Mouse (Mus musculus): Measurements from ENCODE around the gene Cpt1a.

Cpt1a gene

DNA sequence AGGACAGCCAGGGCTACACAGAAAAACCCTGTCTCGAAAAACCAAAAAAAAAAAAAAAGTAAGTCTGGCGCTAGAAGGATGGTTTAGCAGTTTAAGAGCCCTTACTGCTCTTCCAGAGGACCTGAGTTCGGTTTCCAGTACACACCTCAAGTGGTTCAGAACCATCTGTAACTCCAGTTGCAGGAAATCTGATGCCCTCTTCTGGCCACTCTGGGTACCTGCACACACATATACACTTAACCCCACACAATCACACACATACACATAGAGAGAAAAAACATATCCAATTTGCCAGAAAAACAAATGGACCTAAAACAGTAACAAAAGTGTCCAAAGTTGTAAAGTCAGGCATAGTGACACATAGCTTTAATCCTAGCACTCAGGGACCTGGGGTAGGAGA, 43.0 kb downstream of the Cpt1a start:
- DNase-seq (ENCODE audit: low read depth) = peak; percentile 29

- peak; percentile 24 for DNase-seq (ENCODE audit: low read depth)
Measured at GRCm38 (mm10) chr19:3368276-3368675, 46.1 kb downstream of the Cpt1a start.

DNA sequence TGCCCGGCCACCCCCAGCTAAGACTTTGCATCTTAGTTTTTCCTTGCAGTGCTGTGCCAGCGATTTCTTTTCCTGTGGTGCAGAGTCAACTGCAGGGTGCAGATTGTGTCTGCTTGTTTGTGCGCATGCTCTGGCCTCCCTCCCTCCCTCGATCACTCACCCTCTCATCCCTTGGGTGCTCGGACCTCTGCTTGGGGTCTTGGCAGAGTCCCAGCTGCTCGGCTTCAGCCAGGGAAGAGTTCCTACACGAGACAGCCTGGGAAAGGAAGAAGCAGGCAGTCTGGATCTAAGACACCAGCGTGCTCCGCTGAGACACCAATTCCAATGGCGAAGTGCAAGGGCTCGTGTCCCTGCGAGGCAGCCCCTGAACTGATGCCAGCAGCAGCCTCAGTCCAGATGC, 51.2 kb downstream of the Cpt1a start:
- no peak for DNase-seq (ENCODE audit: low read depth)

DNA sequence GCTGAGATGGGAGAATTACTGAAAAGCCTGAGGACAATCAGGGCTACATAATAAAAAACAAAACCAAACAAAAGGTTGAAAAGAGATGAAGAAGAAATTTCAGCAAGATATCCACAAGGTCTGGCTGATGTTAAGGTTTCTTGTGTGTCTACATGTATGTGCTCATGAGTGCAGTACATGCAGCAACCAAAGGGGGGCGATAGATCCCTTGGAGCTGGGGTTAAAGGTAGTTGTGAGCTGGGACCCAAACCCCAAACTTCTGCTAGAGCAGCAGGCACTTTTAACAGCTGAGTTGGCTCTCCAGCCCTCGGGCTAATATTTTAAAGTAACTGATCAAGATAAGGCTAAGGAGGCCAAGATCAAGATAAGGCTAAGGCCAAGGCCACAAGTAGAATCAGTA, 51.9 kb downstream of the Cpt1a start:
- no peak for DNase-seq (ENCODE audit: low read depth)

- no peak for DNase-seq (ENCODE audit: low read depth)
Measured at GRCm38 (mm10) chr19:3375945-3376495, 53.9 kb downstream of the Cpt1a start.

- peak; percentile 89 for DNase-seq (ENCODE audit: low read depth)
Measured at GRCm38 (mm10) chr19:3376966-3377715, 55.0 kb downstream of the Cpt1a start.

GRCm38 (mm10) chr19:3378614-3379013, 56.5 kb downstream of the Cpt1a start:
- no peak for DNase-seq (ENCODE audit: low read depth)

- no peak for DNase-seq (ENCODE audit: low read depth)
Measured at GRCm38 (mm10) chr19:3388061-3388460, 65.9 kb downstream of the Cpt1a start.

DNA sequence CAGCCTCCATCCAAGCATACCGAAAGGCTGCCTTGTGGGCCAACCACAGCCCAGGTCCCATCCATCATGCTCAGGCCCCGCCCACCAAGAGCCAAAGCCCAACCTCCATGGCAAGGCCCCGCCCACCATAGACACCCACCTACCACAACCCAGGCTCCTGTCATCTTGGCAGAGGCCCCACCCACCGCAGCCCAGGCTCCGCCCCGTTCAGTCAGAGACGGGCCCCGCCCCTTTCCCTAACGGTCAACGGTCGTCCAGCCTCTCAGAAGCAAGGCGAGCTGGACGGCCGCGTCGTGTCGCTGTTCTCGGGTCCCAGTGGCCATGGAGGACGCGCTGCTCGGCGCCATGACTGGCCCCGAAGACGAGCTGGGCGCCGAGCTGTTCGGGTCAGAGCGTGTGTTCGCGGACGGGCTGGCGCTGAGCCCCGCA, 66.5 kb downstream of the Cpt1a start, which contains the start of gene Tesmin:
TSS of gene Tesmin (plus strand) at position 229 of the 429 bp plus-strand sequence.
- DNase-seq (ENCODE audit: low read depth) = no peak

- DNase-seq (ENCODE audit: low read depth) = no peak
Measured at GRCm38 (mm10) chr19:3389089-3389488, 67.0 kb downstream of the Cpt1a start.

- no peak for DNase-seq (ENCODE audit: low read depth)
Measured at GRCm38 (mm10) chr19:3392384-3392783, 70.2 kb downstream of the Cpt1a start.

DNA sequence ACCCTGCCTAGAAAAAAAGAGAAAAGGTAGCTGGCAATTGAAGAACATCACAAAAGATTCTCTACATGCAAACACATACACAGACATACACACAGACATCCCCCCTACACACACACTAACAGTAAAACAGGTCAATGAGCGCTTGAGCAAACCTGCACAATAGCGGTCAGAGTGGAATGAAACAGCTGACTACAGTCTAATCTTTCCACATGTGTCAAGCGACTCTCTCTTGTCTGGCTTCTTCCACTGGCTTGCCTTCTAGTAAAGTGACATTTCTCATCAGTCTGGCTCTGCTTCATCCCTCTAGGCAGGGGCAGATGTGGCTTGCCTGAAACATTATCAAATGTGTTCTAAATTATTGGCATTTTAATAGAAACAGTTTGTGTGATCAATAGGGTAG, 72.1 kb downstream of the Cpt1a start:
- no peak for DNase-seq (ENCODE audit: low read depth)

DNA sequence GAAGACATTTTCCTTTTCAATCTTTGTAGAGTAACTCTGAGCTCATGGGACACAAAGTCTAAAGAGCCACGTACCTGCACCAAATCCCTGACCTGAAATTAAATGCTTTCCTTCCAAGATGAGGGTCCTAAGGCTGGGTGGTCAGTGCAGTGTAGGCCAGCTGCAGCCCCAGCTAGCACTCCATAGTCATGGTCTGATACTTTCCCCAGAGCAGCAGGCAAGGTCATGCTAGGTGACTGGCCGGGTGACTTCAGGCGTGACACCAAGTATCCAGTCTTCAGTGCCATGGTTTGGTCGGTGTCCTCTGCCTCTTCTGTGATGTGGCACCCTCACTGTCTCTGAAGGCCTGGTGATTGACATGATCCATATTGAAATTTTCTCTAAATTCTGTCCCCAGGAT, 77.9 kb downstream of the Cpt1a start:
- DNase-seq (ENCODE audit: low read depth) = no peak

DNA sequence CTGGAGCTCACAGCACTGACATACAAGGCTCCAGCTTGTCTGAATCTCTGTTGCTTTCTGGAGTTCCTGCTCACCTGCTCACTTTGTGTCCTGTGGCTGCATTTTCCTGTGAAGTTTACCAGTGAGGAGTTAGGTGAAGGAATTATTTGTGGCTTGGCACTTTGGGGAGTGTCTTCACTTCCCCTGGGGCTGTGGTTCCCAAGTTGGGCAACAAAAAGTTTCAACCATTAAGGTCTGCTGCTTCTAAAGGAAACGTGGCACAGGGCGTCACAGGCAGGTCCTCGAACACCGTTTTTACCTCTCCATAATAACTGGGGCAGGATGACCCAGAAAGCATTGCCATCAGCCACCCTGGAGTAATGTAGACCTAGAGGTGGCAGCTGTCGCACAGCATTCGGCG, 79.4 kb downstream of the Cpt1a start:
- no peak for DNase-seq (ENCODE audit: low read depth)

GRCm38 (mm10) chr19:3401943-3402342, 79.8 kb downstream of the Cpt1a start:
- DNase-seq (ENCODE audit: low read depth) = no peak

- no peak for DNase-seq (ENCODE audit: low read depth)
Measured at GRCm38 (mm10) chr19:3402390-3402789, 80.3 kb downstream of the Cpt1a start.

GRCm38 (mm10) chr19:3404030-3404429, 81.9 kb downstream of the Cpt1a start:
- DNase-seq (ENCODE audit: low read depth) = no peak

DNA sequence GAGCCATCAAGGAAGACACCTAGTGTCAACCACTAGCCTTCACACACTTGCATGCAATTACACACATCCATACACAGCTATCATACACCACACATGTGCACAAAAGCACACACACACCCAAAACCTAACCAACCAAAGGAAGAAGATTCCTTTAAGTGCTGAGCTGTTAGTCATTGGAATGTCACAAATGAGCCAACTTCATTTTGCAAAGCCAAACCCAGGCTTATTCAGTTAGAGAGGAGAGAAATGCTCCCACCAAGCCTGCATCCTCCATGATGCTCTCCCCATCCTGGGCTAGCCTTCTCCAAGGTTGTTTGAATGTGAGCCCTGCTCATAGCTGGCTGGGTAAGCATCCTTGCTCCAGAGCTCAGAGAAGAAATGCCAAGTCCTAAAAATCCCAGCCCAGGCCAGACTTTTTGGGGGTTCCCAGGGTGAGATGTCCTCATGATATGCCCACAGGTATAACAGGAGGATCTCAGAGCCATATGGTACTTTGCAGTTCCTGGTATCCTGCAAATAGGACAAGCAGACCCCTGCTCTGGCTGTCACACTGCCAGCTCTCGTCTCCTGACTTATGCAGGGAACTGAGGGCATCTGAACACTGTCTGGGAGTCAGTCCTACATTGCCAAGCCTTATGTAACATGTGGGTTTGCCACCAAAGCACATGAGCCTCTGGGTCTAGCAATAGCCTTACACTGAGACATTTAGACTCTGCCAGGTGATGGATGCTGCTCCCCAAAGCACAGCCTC, 83.6 kb downstream of the Cpt1a start:
- peak; percentile 64 for DNase-seq (ENCODE audit: low read depth)

DNA sequence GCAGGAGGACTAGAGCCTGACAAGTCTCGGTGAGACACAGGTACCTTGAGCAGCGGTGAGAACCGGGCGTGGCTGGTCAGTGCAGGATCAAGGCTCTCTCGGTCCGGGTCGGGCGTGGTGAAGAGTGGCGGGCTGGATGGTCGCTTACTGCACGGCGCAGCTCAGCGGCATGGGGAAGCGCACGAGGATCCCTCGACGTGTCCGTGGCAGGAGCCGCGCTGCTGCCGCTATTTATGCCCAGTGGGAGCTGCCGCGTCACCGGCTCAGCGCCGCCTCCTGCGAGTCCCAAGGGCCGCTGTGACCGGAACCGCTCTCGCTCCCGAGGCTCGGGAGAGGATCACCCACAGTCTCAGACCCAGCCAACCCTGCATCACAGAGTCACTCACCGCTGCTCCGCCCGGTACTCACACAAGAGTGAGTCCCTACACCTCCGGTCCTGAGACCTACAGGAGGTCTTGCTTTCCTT, 92.2 kb downstream of the Cpt1a start, which contains the start of gene Gal:
TSS of gene Gal (minus strand) at position 277 of the 466 bp plus-strand sequence.
- DNase-seq (ENCODE audit: low read depth) = no peak

- peak; percentile 88 for DNase-seq (ENCODE audit: low read depth)
Measured at GRCm38 (mm10) chr19:3419251-3419650, 97.1 kb downstream of the Cpt1a start.

GRCm38 (mm10) chr19:3422488-3422887, 100.4 kb downstream of the Cpt1a start:
- no peak for DNase-seq (ENCODE audit: low read depth)

- DNase-seq (ENCODE audit: low read depth) = no peak
Measured at GRCm38 (mm10) chr19:3422981-3423380, 100.8 kb downstream of the Cpt1a start.

DNA sequence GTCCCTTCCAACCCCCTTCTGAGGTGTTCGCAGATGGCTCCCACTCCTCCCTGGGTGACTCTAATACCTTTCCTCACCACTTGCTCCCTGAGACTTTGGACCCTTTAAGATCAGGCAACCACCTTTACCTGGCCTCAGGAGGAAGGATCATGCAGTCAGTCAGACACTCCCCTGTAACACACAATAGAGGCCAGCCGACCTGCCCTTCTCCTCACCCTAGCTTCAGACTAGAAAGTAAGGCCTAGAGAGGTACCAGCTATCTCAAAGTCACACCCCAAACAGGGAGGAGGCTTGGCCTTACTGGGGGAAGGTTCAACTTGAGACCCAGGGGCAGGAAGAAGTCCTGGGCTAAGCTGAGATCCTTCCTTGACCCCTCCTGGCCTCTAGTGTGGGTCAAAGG, 102.1 kb downstream of the Cpt1a start:
- no peak for DNase-seq (ENCODE audit: low read depth)
